Mouse (Mus musculus): Measurements from ENCODE around the gene Kansl3. TPM values are rescaled to one million over a fixed set of nuclear protein-coding genes. Genes with fewer than 3 reads are reported as not detected.

Kansl3 gene
- polyA plus RNA-seq, 1 experiment from 2014 or later = 46.2 TPM

Small RNA genes within 50 kb of the gene (microRNA-seq; reads per million reads assigned to microRNA genes)
- gene Mir6898 = 0.63 reads per million

Other genes with a start within 250 kb of the Kansl3 start
- gene Uggt1, start 124.5 kb downstream of the Kansl3 start, polyA plus RNA-seq (2014; fragmentation: Nextera tagmentation; extraction: Ambion mirVana) = 58.0 and 81.1 TPM in 2 replicates
- gene Neurl3, start 94.5 kb downstream of the Kansl3 start, polyA plus RNA-seq (2014; fragmentation: Nextera tagmentation; extraction: Ambion mirVana) = 10.8 and 17.4 TPM in 2 replicates
- gene Arid5a, start 61.4 kb downstream of the Kansl3 start, polyA plus RNA-seq (2014; fragmentation: Nextera tagmentation; extraction: Ambion mirVana) = 2.3 and 4.5 TPM in 2 replicates
- gene Fer1l5, start 3.1 kb upstream of the Kansl3 start, polyA plus RNA-seq (2014; fragmentation: Nextera tagmentation; extraction: Ambion mirVana) = 0.43 and 0.65 TPM in 2 replicates
- gene Lman2l, start 76.1 kb upstream of the Kansl3 start, polyA plus RNA-seq (2014; fragmentation: Nextera tagmentation; extraction: Ambion mirVana) = 33.6 and 33.7 TPM in 2 replicates
- 12.8 and 13.1 TPM in 2 replicates for gene Cnnm4, start 102.4 kb upstream of the Kansl3 start, polyA plus RNA-seq (2014; fragmentation: Nextera tagmentation; extraction: Ambion mirVana)
- 5.7 and 7.5 TPM in 2 replicates for gene Cnnm3, start 142.7 kb upstream of the Kansl3 start, polyA plus RNA-seq (2014; fragmentation: Nextera tagmentation; extraction: Ambion mirVana)
- 10.5 and 14.6 TPM in 2 replicates for gene Ankrd23, start 167.7 kb upstream of the Kansl3 start, polyA plus RNA-seq (2014; fragmentation: Nextera tagmentation; extraction: Ambion mirVana)
- gene Gm42417, start 170.2 kb upstream of the Kansl3 start, polyA plus RNA-seq (2014; fragmentation: Nextera tagmentation; extraction: Ambion mirVana) = 0.26 TPM in 1 of 2 replicates, not detected in the other
- 22.4 and 22.7 TPM in 2 replicates for gene Ankrd39, start 178.3 kb upstream of the Kansl3 start, polyA plus RNA-seq (2014; fragmentation: Nextera tagmentation; extraction: Ambion mirVana)
- 4.8 and 6.0 TPM in 2 replicates for gene Sema4c, start 189.2 kb upstream of the Kansl3 start, polyA plus RNA-seq (2014; fragmentation: Nextera tagmentation; extraction: Ambion mirVana)